Mouse (Mus musculus) liver, embryonic 15.5 days (tissue): ENCODE measurements around the gene Tssk4. TPM values are rescaled to one million over a fixed set of nuclear protein-coding genes. Genes with fewer than 3 reads are reported as not detected.
A peak's percentile ranks its signal among the peaks of the same experiment; 100 is the strongest.

Experiments used
- ATAC-seq: fragments of 200-750 bp; cut with Nextera tagmentation; 2 replicates; pipeline ENCODE4 v1.8.0; 2017; ENCODE audit warnings: moderate number of reproducible peaks, mild to moderate bottlenecking, moderate library complexity; ENCODE audit not compliant: insufficient read depth
- H3K27ac ChIP-seq: fragments of 300-500 bp; sonication (generic); replicated peaks from 2 replicates; pipeline ENCODE4 v1.5.1; 2015; ENCODE audit warnings: mild to moderate bottlenecking, inconsistent platforms
- H3K27me3 ChIP-seq: fragments of 300-500 bp; sonication (generic); 2 replicates; pipeline ENCODE4 v1.6.1; 2015; ENCODE audit warnings: mild to moderate bottlenecking, inconsistent platforms
- H3K36me3 ChIP-seq: fragments of 300-500 bp; sonication (generic); replicated peaks from 2 replicates; pipeline ENCODE4 v1.6.1; 2015; ENCODE audit warnings: moderate library complexity, mild to moderate bottlenecking, inconsistent platforms
- H3K4me1 ChIP-seq: fragments of 300-500 bp; sonication (generic); replicated peaks from 2 replicates; pipeline ENCODE4 v1.6.1; 2015; ENCODE audit warnings: inconsistent platforms
- H3K4me2 ChIP-seq: fragments of 300-500 bp; sonication (generic); 2 replicates; pipeline ENCODE4 v1.6.1; 2015; ENCODE audit warnings: moderate library complexity, mild to moderate bottlenecking, inconsistent platforms
- H3K4me3 ChIP-seq: fragments of 300-500 bp; sonication (generic); replicated peaks from 2 replicates; pipeline ENCODE4 v1.5.1; 2015; ENCODE audit warnings: mild to moderate bottlenecking, inconsistent platforms
- H3K9ac ChIP-seq: fragments of 300-500 bp; sonication (generic); 2 replicates; pipeline ENCODE4 v1.6.1; 2015; ENCODE audit warnings: moderate library complexity, mild to moderate bottlenecking, inconsistent platforms
- H3K9me3 ChIP-seq: fragments of 300-500 bp; sonication (generic); replicated peaks from 2 replicates; pipeline ENCODE4 v1.6.1; 2016; ENCODE audit warnings: inconsistent platforms
- WGBS: fragments of 180-500 bp; shearing (Covaris S2); methylation state at CpG from one replicate; pipeline ENCODE4 v1.1.7; 2015; ENCODE audit warnings: mixed read lengths; ENCODE audit not compliant: insufficient replicate concordance; 5-methylcytosine and 5-hydroxymethylcytosine counted together
- polyA plus RNA-seq: library from polyadenylated mRNA; unstranded; fragments of >200 nt; fragmentation: Nextera tagmentation; extraction: Ambion mirVana; gene quantifications from 2 replicates; pipeline ENCODE4 v1.2.1, GENCODE M21; 2015

The Tssk4 gene
- polyA plus RNA-seq, result 0.09 TPM in 1 of 2 replicates, not detected in the other

GRCm38 (mm10) chr14:55649884-55650283, at the start of gene Tssk4:
Gene Tssk4, plus strand, starts transcription at chr14:55650184.
- Histone ChIP-seq H3K27ac (no peak within 1 kb of the TSS), H3K36me3 (peaks cover 15% of the 10 kb centered on the region), H3K27me3 (no peaks in the 10 kb centered on the region), H3K9me3 (no peaks in the 10 kb centered on the region), H3K4me3 (no peak within 1 kb of the TSS), H3K9ac (no peak within 1 kb of the TSS), H3K4me1 (peaks cover 25% of the 10 kb centered on the region), H3K4me2 (no peak within 1 kb of the TSS)
- no peak for ATAC-seq
- 67% methylated on average over 2 of the region's 2 CpGs for WGBS

DNA sequence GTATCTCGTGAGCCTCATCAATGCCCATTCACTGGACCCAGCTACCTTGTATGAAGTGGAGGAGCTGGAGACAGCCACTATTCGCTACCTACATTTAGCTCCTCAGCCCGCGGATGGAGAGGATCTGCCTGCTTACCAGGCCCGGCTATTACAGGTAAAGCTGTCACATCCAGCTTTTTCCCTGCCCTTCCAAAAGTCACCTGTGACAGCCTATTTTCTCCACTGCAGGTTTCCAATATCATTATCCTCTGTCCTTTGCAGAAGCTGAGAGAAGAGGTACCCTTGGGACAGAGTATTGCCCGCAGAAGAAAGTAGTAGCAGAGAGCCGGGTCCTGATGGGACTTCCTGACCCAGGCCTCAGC, 46.7 kb upstream of the Tssk4 start, which contains the start of gene Irf9:
Gene Irf9, plus strand, starts transcription at position 301 of the 362 bp plus-strand sequence.
- 75% methylated on average over 7 of the region's 7 CpGs for WGBS
- peak within 1 kb of the TSS; percentile 95 for H3K27ac ChIP-seq
- H3K27me3 ChIP-seq, result no peaks in the 10 kb centered on the region
- H3K36me3 ChIP-seq, result peaks cover 84% of the 10 kb centered on the region
- peak; percentile 1; the same call in 1 of the 2 replicates for ATAC-seq
- H3K4me3 ChIP-seq, result peak within 1 kb of the TSS; percentile 68
- peaks cover 54% of the 10 kb centered on the region for H3K4me1 ChIP-seq
- H3K9me3 ChIP-seq, result no peaks in the 10 kb centered on the region
- peak within 1 kb of the TSS; percentile 82 for H3K4me2 ChIP-seq
- peak within 1 kb of the TSS; percentile 75 for H3K9ac ChIP-seq

DNA sequence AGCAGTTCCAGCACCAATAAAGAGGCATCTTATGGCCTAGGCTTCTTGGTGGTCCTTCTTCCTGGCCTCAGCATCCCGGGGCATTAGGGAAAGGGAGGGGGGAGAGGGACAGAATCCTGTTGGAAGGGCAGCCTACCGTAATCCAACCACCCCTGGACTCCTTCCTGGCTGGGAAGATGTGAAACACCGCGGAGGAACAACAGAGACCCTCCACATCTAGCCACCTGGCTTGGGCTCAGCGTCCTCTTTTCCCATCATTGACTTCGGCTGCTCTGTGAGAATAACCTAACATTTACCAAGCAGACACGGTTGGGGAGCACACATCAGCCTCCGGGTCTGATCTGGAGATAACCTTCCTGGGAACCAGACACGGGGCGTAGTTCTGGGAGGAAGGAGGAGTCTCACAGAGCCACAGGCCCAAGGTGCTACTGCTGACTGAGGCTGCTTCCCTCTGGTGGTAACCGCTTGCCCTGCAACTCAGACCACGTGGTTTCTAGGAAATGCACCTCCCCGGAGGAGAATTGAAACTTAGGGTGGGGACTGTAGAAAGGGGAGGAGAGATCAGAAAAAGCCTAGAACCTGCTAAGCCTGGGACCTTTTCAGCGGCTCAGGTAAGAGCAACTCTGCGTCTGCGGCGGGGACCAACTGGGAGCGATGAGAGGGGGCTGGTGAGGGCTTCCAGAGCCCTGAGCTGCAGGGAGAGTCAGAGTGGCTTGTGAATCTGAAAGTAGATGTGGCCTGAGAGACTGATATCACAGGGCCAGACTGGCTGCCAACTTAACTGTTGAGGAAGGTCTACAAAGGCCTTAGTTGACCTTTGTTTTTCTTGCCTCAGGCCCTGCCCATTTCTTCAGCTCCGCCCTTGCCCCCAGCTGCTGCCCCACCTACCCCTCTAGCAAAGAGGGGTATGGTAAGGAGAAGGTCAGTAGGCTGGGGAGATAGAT, 46.1 kb upstream of the Tssk4 start:
- no peaks in the 10 kb centered on the region for H3K27me3 ChIP-seq
- WGBS, result 9% methylated on average over 19 of the region's 19 CpGs
- H3K4me2 ChIP-seq, result peak overlapping the region; percentile 82
- peaks cover 84% of the 10 kb centered on the region for H3K36me3 ChIP-seq
- H3K9me3 ChIP-seq, result no peaks in the 10 kb centered on the region
- H3K4me3 ChIP-seq, result peak overlapping the region; percentile 68
- peak overlapping the region; percentile 95 for H3K27ac ChIP-seq
- H3K9ac ChIP-seq, result peak overlapping the region; percentile 75
- peaks cover 56% of the 10 kb centered on the region for H3K4me1 ChIP-seq
- peak; percentile 94 for ATAC-seq

GRCm38 (mm10) chr14:55604823-55605222, 45.2 kb upstream of the Tssk4 start:
- peak overlapping the region; percentile 75 for H3K9ac ChIP-seq
- H3K9me3 ChIP-seq, result no peaks in the 10 kb centered on the region
- H3K4me3 ChIP-seq, result peak overlapping the region; percentile 68
- peak overlapping the region; percentile 95 for H3K27ac ChIP-seq
- ATAC-seq, result no peak
- 84% methylated on average over 11 of the region's 11 CpGs for WGBS
- peaks cover 56% of the 10 kb centered on the region for H3K4me1 ChIP-seq
- peak overlapping the region; percentile 82 for H3K4me2 ChIP-seq
- peaks cover 84% of the 10 kb centered on the region for H3K36me3 ChIP-seq
- no peaks in the 10 kb centered on the region for H3K27me3 ChIP-seq

DNA sequence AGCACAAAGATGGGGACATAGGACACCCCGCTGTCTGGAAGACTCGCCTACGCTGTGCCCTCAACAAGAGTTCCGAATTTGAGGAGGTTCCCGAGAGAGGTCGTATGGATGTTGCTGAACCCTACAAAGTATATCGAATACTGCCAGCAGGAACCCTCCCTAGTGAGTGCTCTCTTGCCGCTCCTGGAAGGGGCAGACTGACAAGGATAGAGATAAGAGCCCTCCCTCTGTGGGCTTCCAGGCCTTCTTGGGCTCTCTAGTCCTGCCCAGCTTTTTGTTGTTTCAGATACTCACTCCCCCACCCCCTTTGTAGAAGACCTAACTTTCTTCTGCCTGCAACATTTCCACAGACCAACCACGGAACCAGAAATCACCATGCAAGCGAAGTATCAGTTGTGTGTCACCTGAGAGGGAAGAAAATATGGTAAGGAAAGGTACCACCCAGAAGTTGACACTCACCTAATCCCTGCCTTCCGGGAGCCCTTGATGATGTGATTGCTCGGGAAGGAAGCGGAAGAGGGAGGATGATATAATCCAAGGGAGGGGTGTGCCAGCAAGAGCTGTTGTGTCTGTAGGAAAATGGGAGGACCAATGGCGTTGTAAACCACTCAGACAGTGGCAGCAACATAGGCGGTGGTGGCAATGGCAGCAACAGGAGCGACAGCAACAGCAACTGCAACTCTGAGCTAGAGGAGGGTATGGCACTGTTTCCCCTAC, 44.1 kb upstream of the Tssk4 start:
- Histone ChIP-seq H3K27ac (peak overlapping the region; percentile 73), H3K9ac (peak overlapping the region; percentile 50), H3K4me1 (peaks cover 56% of the 10 kb centered on the region), H3K4me3 (peak overlapping the region; percentile 68), H3K4me2 (peak overlapping the region; percentile 82), H3K27me3 (no peaks in the 10 kb centered on the region), H3K36me3 (peaks cover 82% of the 10 kb centered on the region), H3K9me3 (no peaks in the 10 kb centered on the region)
- 66% methylated on average over 16 of the region's 16 CpGs for whole genome bisulfite sequencing
- ATAC-seq, result no peak

GRCm38 (mm10) chr14:55608339-55608738, 41.6 kb upstream of the Tssk4 start:
- H3K27ac ChIP-seq, result no peak overlapping the region
- H3K4me3 ChIP-seq, result no peak overlapping the region
- WGBS, result 92% methylated on average over 6 of the region's 6 CpGs
- no peaks in the 10 kb centered on the region for H3K9me3 ChIP-seq
- peaks cover 60% of the 10 kb centered on the region for H3K36me3 ChIP-seq
- peaks cover 50% of the 10 kb centered on the region for H3K4me1 ChIP-seq
- H3K4me2 ChIP-seq, result no peak overlapping the region
- no peak for ATAC-seq
- no peaks in the 10 kb centered on the region for H3K27me3 ChIP-seq
- H3K9ac ChIP-seq, result no peak overlapping the region

- Histone ChIP-seq H3K27me3 (no peaks in the 10 kb centered on the region), H3K4me1 (peaks cover 50% of the 10 kb centered on the region), H3K4me2 (no peak overlapping the region), H3K9me3 (no peaks in the 10 kb centered on the region), H3K4me3 (no peak overlapping the region), H3K9ac (no peak overlapping the region), H3K36me3 (peaks cover 26% of the 10 kb centered on the region), H3K27ac (peak overlapping the region; percentile 67)
- 61% methylated on average over 6 of the region's 6 CpGs for WGBS
- ATAC-seq, result no peak
These were observed 36.6 kb upstream of the Tssk4 start for GRCm38 (mm10) chr14:55613346-55613745.

DNA sequence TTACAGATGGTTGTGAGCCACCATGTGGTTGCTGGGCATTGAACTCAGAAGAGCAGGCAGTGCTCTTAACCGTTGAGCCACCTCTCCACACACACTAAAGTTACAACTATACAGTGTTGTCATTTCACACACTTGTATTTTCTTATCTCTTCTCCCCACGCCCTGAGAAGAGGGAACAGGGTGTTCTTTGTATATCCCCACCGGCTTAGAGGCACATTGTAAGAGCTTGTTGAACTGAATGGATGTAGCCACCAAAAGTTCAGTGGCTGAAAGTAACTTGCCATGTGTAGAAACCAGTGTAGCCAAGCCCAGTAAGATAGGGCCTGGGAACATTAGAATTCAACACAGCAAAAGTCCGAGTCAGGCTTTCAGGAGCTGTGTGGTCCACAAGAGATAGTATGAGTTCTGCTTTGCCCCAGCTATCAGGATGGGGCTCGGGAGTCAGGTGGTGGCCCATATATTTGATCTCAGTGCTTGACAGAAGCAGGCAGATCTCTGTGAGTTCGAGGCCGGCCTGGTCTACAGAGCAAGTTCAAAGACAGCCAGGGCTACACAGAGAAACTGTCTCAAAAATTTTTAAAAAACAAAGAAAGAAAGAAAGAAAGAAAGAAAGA, 35.3 kb upstream of the Tssk4 start:
- Histone ChIP-seq H3K27me3 (no peaks in the 10 kb centered on the region), H3K4me2 (peak overlapping the region; percentile 15; the same call in 1 of the 2 replicates), H3K4me3 (no peak overlapping the region), H3K9me3 (no peaks in the 10 kb centered on the region), H3K4me1 (peaks cover 62% of the 10 kb centered on the region), H3K36me3 (peaks cover 13% of the 10 kb centered on the region), H3K27ac (peak overlapping the region; percentile 86), H3K9ac (no peak overlapping the region)
- 33% methylated on average over 7 of the region's 7 CpGs for WGBS
- peak; percentile 77 for ATAC-seq

DNA sequence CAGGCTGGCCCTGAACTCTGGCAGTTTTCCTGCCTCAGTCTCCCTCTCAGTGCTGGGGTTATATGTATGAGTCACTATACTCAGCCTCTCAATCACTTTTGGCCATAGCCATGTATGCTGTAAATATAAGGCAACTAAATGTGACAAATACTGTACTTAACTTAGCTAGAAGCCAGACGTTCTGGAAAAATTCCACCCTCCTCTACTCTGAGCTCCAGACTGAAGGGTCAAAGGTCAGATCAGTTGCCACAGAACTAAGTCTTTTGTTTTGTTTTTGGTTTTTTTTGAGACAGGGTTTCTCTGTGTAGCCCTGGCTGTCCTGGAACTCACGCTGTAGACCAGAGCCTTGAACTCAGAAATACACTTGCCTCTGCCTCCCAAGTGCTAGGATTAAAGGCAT, 34.1 kb upstream of the Tssk4 start:
- H3K36me3 ChIP-seq, result peaks cover 3% of the 10 kb centered on the region
- H3K9me3 ChIP-seq, result no peaks in the 10 kb centered on the region
- no peak for ATAC-seq
- WGBS, result 63% methylated on average over 2 of the region's 2 CpGs
- peaks cover 63% of the 10 kb centered on the region for H3K4me1 ChIP-seq
- no peak overlapping the region for H3K9ac ChIP-seq
- no peak overlapping the region for H3K4me2 ChIP-seq
- H3K27me3 ChIP-seq, result no peaks in the 10 kb centered on the region
- H3K27ac ChIP-seq, result peak overlapping the region; percentile 86
- H3K4me3 ChIP-seq, result no peak overlapping the region

DNA sequence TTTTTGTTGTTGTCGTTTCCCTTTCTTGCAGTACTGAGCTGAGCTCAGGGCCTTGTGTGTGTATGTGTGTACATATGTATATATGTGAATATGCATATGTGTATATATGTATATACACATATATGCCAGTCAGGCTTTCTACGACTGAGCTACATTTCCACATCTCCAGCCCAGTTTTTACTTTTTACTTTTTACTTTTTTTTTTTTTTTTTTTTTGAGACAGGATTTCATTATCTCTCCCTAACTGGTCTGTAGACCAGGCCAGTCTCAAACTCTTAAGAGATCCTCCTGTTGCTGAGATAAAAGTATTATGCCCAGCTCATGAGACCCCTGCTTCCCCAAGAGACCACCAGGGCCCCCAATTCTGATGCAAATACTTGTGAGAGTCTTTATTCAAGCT, 33.1 kb upstream of the Tssk4 start:
- Histone ChIP-seq H3K36me3 (no peaks in the 10 kb centered on the region), H3K9ac (no peak overlapping the region), H3K4me1 (peaks cover 67% of the 10 kb centered on the region), H3K27me3 (no peaks in the 10 kb centered on the region), H3K4me2 (no peak overlapping the region; the same call in 1 of the 2 replicates), H3K9me3 (no peaks in the 10 kb centered on the region), H3K27ac (peak overlapping the region; percentile 86), H3K4me3 (no peak overlapping the region)
- no peak for ATAC-seq
- WGBS, result 50% methylated on average over 2 of the region's 2 CpGs
